Mouse (Mus musculus) cerebellum, adult 9-11 months (tissue): ENCODE data around the gene Diras1.
"Not testable (repeated sequence)": the region's sequence is repeated elsewhere in the genome, so short reads cannot be mapped to it uniquely, and the experiment has no call there.

Experiments
- DNase-seq: peaks from one replicate; pipeline ENCODE4 v3.0.0; 2022

Gene Diras1

GRCm38 (mm10) chr10:80996501-80996900, 29.0 kb downstream of the Diras1 start:
- no peak for DNase-seq

- peak; percentile 88 for DNase-seq
Observed at GRCm38 (mm10) chr10:80995091-80995632, 30.3 kb downstream of the Diras1 start.

GRCm38 (mm10) chr10:80994621-80995020, 30.8 kb downstream of the Diras1 start:
- DNase-seq = no peak

- DNase-seq = no peak
Observed at GRCm38 (mm10) chr10:80993276-80993675, 32.2 kb downstream of the Diras1 start.

- DNase-seq = no peak
Observed at GRCm38 (mm10) chr10:80991945-80992344, 33.5 kb downstream of the Diras1 start.

GRCm38 (mm10) chr10:80991007-80991406, 34.5 kb downstream of the Diras1 start:
- DNase-seq = no peak

GRCm38 (mm10) chr10:80990406-80990805, 35.1 kb downstream of the Diras1 start:
- no peak for DNase-seq

- not testable (repeated sequence) for DNase-seq
Observed at GRCm38 (mm10) chr10:80989854-80990253, 35.6 kb downstream of the Diras1 start.

- DNase-seq = no peak
Observed at GRCm38 (mm10) chr10:80989446-80989845, 36.0 kb downstream of the Diras1 start.

GRCm38 (mm10) chr10:80987709-80988441, 37.6 kb downstream of the Diras1 start:
- DNase-seq = peak; percentile 84

GRCm38 (mm10) chr10:80986754-80987153, 38.7 kb downstream of the Diras1 start:
- no peak for DNase-seq

GRCm38 (mm10) chr10:80985970-80986701, 39.3 kb downstream of the Diras1 start:
- DNase-seq = no peak

GRCm38 (mm10) chr10:80985241-80985969, 40.1 kb downstream of the Diras1 start:
- DNase-seq = peak; percentile 69

GRCm38 (mm10) chr10:80984223-80984622, 41.2 kb downstream of the Diras1 start:
- DNase-seq = no peak

GRCm38 (mm10) chr10:80982381-80982780, 43.1 kb downstream of the Diras1 start:
- no peak for DNase-seq

GRCm38 (mm10) chr10:80981564-80982112, 43.8 kb downstream of the Diras1 start:
- no peak for DNase-seq

- DNase-seq = no peak
Observed at GRCm38 (mm10) chr10:80975478-80975877, 50.0 kb downstream of the Diras1 start.

- no peak for DNase-seq
Observed at GRCm38 (mm10) chr10:80973722-80974121, 51.7 kb downstream of the Diras1 start.

- peak; percentile 85 for DNase-seq
Observed at GRCm38 (mm10) chr10:80972071-80972987, 53.1 kb downstream of the Diras1 start.

GRCm38 (mm10) chr10:80971533-80971932, 53.9 kb downstream of the Diras1 start:
- DNase-seq = no peak

- no peak for DNase-seq
Observed at GRCm38 (mm10) chr10:80970159-80970558, 55.3 kb downstream of the Diras1 start.
